Mouse (Mus musculus): Measurements from ENCODE around the gene Kank1. TPM values are rescaled to one million over a fixed set of nuclear protein-coding genes. Genes with fewer than 3 reads are reported as not detected.

The Kank1 gene
- polyA plus RNA-seq, 1 experiment from 2014 or later = 18.5 TPM

GRCm38 (mm10) chr19:25308763-25309162 lies 72.0 kb downstream of the Kank1 start:
- Histone ChIP-seq H3K4me2 (0 out of 2 replicates have a peak overlapping the region, but pooled peaks have one; percentile 2), H3K4me3 (ENCODE audit: low read depth, low read length) (no peak overlapping the region), H3K9ac (no peak overlapping the region), H3K27ac (ENCODE audit: low read depth) (no peak overlapping the region), H3K27me3 (ENCODE audit: insufficient read depth, low read length) (no peaks in the 10 kb centered on the region), H3K4me1 (ENCODE audit: insufficient read depth) (no peaks in the 10 kb centered on the region), H3K36me3 (ENCODE audit: insufficient read depth) (no peaks in the 10 kb centered on the region), H3K9me3 (ENCODE audit: low read depth, low read length) (no peaks in the 10 kb centered on the region)
- 18% methylated on average over 12 of the region's 12 CpGs for WGBS
- no peak for TF ChIP-seq CTCF (IDR thresholded peaks at IDR 0.05; ENCODE audit: low read depth)
- DNase-seq (no peak), ATAC-seq (ENCODE audit: insufficient read depth) (no peak)

DNA sequence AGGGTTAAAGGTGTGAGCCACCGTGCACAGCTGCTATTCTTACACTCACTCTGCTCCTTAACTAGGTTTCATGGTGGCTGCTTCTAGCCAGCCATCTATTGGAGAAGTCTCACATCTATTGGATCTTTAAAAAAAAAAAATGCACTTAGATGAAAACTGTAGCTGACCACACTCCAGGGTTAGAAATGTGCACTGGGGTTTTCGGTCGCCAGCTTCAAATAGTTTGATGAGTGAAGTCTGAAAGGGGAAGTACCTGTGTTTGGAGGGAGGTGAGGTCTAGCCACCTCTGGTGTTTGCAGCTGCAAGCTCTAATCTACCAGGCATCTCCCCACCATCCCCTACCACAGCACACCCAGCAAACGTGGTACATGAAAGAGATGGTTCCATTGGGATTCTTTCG lies 74.2 kb downstream of the Kank1 start:
- ATAC-seq (ENCODE audit: insufficient read depth) (no peak), DNase-seq (no peak)
- Histone ChIP-seq H3K36me3 (ENCODE audit: insufficient read depth) (no peaks in the 10 kb centered on the region), H3K9ac (no peak overlapping the region), H3K4me2 (no peak overlapping the region), H3K27me3 (ENCODE audit: insufficient read depth, low read length) (no peaks in the 10 kb centered on the region), H3K4me3 (ENCODE audit: low read depth, low read length) (no peak overlapping the region), H3K9me3 (ENCODE audit: low read depth, low read length) (no peaks in the 10 kb centered on the region), H3K4me1 (ENCODE audit: insufficient read depth) (peaks cover 6% of the 10 kb centered on the region; the same call in 1 of the 2 replicates), H3K27ac (ENCODE audit: low read depth) (no peak overlapping the region)
- TF ChIP-seq CTCF (IDR thresholded peaks at IDR 0.05; ENCODE audit: low read depth) = no peak
- 81% methylated on average over 5 of the region's 5 CpGs for WGBS

- DNase-seq (no peak), ATAC-seq (ENCODE audit: insufficient read depth) (peak; percentile 17; the same call in 1 of the 2 replicates)
- Histone ChIP-seq H3K4me1 (ENCODE audit: insufficient read depth) (peaks cover 10% of the 10 kb centered on the region; the same call in 1 of the 2 replicates), H3K4me3 (ENCODE audit: low read depth, low read length) (no peak overlapping the region), H3K27me3 (ENCODE audit: insufficient read depth, low read length) (no peaks in the 10 kb centered on the region), H3K27ac (ENCODE audit: low read depth) (no peak overlapping the region), H3K4me2 (no peak overlapping the region), H3K36me3 (ENCODE audit: insufficient read depth) (no peaks in the 10 kb centered on the region), H3K9me3 (ENCODE audit: low read depth, low read length) (no peaks in the 10 kb centered on the region), H3K9ac (no peak overlapping the region)
- 49% methylated on average over 7 of the region's 7 CpGs for WGBS
- no peak for TF ChIP-seq CTCF (IDR thresholded peaks at IDR 0.05; ENCODE audit: low read depth)
Measured at GRCm38 (mm10) chr19:25311626-25312025, 74.9 kb downstream of the Kank1 start.

DNA sequence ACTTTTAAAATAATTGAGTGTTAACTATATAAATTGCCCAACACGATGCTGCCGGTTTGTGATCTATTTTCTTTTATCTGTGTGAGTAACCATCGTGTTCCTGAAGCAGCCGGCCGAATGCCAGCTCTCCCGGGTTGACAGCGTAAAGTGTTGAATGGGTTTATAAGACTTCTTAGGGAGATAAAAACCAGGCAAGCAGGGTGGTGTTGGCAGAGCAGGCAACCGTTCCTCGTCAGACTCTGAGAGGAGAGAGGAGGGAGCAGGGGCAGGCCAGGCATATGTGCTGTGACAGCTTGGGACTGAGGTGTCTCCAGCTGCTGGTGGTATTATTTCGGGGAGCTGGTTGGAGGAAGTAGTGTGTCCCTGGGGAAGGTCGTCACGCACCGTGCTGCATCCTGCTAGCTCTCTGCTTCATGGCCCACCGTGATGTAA lies 78.7 kb downstream of the Kank1 start:
- 0 out of 2 replicates have a peak overlapping the region, but pooled peaks have one; percentile 25 for H3K4me2 ChIP-seq
- H3K27me3 ChIP-seq (ENCODE audit: insufficient read depth, low read length) = no peaks in the 10 kb centered on the region
- peaks cover 10% of the 10 kb centered on the region; the same call in 1 of the 2 replicates for H3K4me1 ChIP-seq (ENCODE audit: insufficient read depth)
- H3K9ac ChIP-seq = no peak overlapping the region
- no peaks in the 10 kb centered on the region for H3K36me3 ChIP-seq (ENCODE audit: insufficient read depth)
- peak; percentile 90 for ATAC-seq (ENCODE audit: insufficient read depth)
- no peak overlapping the region for H3K4me3 ChIP-seq (ENCODE audit: low read depth, low read length)
- TF ChIP-seq CTCF (IDR thresholded peaks at IDR 0.05; ENCODE audit: low read depth) = no peak
- H3K9me3 ChIP-seq (ENCODE audit: low read depth, low read length) = no peaks in the 10 kb centered on the region
- DNase-seq = peak; percentile 86
- 12% methylated on average over 14 of the region's 14 CpGs for WGBS
- peak overlapping the region; percentile 54; the same call in 1 of the 2 replicates for H3K27ac ChIP-seq (ENCODE audit: low read depth)

DNA sequence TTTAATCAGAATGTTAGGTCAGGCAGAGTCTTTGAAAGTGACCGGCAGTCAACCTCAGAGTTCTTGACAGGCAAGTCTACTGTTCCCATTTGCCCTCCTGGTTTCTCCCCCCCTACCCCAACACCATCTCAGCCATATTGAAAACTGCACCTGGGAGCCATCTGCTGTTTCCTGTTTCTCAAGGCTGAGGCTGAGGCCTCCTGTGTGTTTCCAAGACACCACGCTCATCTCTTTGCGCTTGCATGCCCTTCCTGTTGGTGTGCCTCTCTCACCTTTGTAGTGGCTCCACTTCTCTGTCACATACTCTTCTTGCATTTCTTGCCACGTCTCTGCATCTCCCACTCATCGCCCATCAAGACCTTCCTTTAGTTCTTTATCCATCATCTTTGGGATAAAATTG lies 79.2 kb downstream of the Kank1 start:
- H3K27ac ChIP-seq (ENCODE audit: low read depth) = peak overlapping the region; percentile 54; the same call in 1 of the 2 replicates
- DNase-seq (no peak), ATAC-seq (ENCODE audit: insufficient read depth) (no peak)
- H3K9me3 ChIP-seq (ENCODE audit: low read depth, low read length) = no peaks in the 10 kb centered on the region
- no peak overlapping the region for H3K9ac ChIP-seq
- 68% methylated on average over 5 of the region's 5 CpGs for WGBS
- TF ChIP-seq CTCF (IDR thresholded peaks at IDR 0.05; ENCODE audit: low read depth) = no peak
- H3K4me3 ChIP-seq (ENCODE audit: low read depth, low read length) = no peak overlapping the region
- no peaks in the 10 kb centered on the region for H3K27me3 ChIP-seq (ENCODE audit: insufficient read depth, low read length)
- H3K36me3 ChIP-seq (ENCODE audit: insufficient read depth) = no peaks in the 10 kb centered on the region
- peaks cover 10% of the 10 kb centered on the region; the same call in 1 of the 2 replicates for H3K4me1 ChIP-seq (ENCODE audit: insufficient read depth)
- no peak overlapping the region for H3K4me2 ChIP-seq

DNA sequence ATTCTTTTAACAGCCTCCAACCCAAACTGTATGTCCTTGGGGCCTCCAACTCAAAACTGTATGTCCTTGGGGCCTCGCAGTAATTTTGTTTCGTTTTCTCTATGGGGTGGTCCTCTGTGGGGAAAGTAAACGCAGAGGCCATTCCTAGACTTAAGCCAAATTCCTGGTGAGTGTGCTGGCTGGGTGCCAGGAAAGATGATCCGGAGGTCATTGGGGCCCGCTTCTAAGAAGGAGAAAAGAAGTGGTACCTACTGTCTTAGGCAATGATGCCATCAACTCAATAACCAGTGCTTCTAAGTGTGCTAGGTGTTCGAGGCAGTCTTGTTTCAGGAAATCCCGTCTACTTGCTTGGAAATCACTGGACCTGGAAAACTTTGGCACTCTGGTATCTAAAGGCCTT lies 87.5 kb downstream of the Kank1 start:
- DNase-seq (peak; percentile 77), ATAC-seq (ENCODE audit: insufficient read depth) (peak; percentile 44; the same call in 1 of the 2 replicates)
- H3K4me1 ChIP-seq (ENCODE audit: insufficient read depth) = peaks cover 11% of the 10 kb centered on the region
- H3K9ac ChIP-seq = no peak overlapping the region
- no peaks in the 10 kb centered on the region for H3K9me3 ChIP-seq (ENCODE audit: low read depth, low read length)
- TF ChIP-seq CTCF (IDR thresholded peaks at IDR 0.05; ENCODE audit: low read depth) = no peak
- no peaks in the 10 kb centered on the region for H3K36me3 ChIP-seq (ENCODE audit: insufficient read depth)
- no peak overlapping the region for H3K4me2 ChIP-seq
- H3K27me3 ChIP-seq (ENCODE audit: insufficient read depth, low read length) = no peaks in the 10 kb centered on the region
- 38% methylated on average over 7 of the region's 7 CpGs for WGBS
- H3K27ac ChIP-seq (ENCODE audit: low read depth) = no peak overlapping the region
- H3K4me3 ChIP-seq (ENCODE audit: low read depth, low read length) = no peak overlapping the region

- Histone ChIP-seq H3K4me3 (ENCODE audit: low read depth, low read length) (no peak overlapping the region), H3K36me3 (ENCODE audit: insufficient read depth) (no peaks in the 10 kb centered on the region), H3K27ac (ENCODE audit: low read depth) (no peak overlapping the region), H3K9me3 (ENCODE audit: low read depth, low read length) (no peaks in the 10 kb centered on the region), H3K4me1 (ENCODE audit: insufficient read depth) (peaks cover 11% of the 10 kb centered on the region), H3K4me2 (no peak overlapping the region), H3K27me3 (ENCODE audit: insufficient read depth, low read length) (no peaks in the 10 kb centered on the region), H3K9ac (no peak overlapping the region)
- no peak for TF ChIP-seq CTCF (IDR thresholded peaks at IDR 0.05; ENCODE audit: low read depth)
- DNase-seq (no peak), ATAC-seq (ENCODE audit: insufficient read depth) (no peak)
- 69% methylated on average over 9 of the region's 9 CpGs for whole genome bisulfite sequencing
Measured at GRCm38 (mm10) chr19:25325113-25326001, 88.6 kb downstream of the Kank1 start.

Measured in lung, embryonic 14.5 days (tissue).